Mouse (Mus musculus) myocyte (in vitro differentiated cells): ENCODE measurements around the gene Kdm6a. TPM values are rescaled to one million over a fixed set of nuclear protein-coding genes. Genes with fewer than 3 reads are reported as not detected.

Experiments
- H3K27me3 ChIP-seq: one replicate; pipeline ENCODE4 v1.6.1; 2011; ENCODE audit not compliant: control insufficient read depth, insufficient read depth, insufficient read length
- H3K36me3 ChIP-seq: one replicate; pipeline ENCODE4 v1.6.1; 2011; ENCODE audit not compliant: control insufficient read depth, insufficient read depth
- H3K4me2 ChIP-seq: one replicate; pipeline ENCODE4 v1.6.1; 2011; ENCODE audit warnings: low read depth, control low read depth
- H3K4me3 ChIP-seq: one replicate; pipeline ENCODE4 v1.5.1; 2011; ENCODE audit warnings: mild to moderate bottlenecking, control low read depth, moderate library complexity
- H3K79me2 ChIP-seq: one replicate; pipeline ENCODE4 v1.6.1; 2011; ENCODE audit not compliant: control insufficient read depth, insufficient read depth
- H3ac ChIP-seq: one replicate; pipeline ENCODE4 v1.6.1; 2011; ENCODE audit not compliant: control insufficient read depth, insufficient read length
- CEBPB ChIP-seq: IDR thresholded peaks from 2 replicates; pipeline ENCODE4 v1.6.1; 2011; ENCODE audit warnings: mild to moderate bottlenecking, moderate library complexity; ENCODE audit not compliant: poor library complexity, insufficient read depth, severe bottlenecking
- E2F4 ChIP-seq: IDR thresholded peaks from one replicate; pipeline ENCODE4 v1.6.1; 2011; ENCODE audit warnings: mild to moderate bottlenecking, control low read depth, moderate library complexity; ENCODE audit not compliant: insufficient read depth
- MAX ChIP-seq: IDR thresholded peaks from one replicate; pipeline ENCODE4 v1.6.1; 2011; ENCODE audit warnings: low read depth, mild to moderate bottlenecking, control low read depth
- MYOD1 ChIP-seq, 3 experiments: IDR thresholded peaks; one replicate each; pipeline ENCODE4 v1.6.1; 2011; ENCODE audit warnings: control low read depth in 2 of 3, low read depth in 2 of 3, mild to moderate bottlenecking in 2 of 3, moderate library complexity in 1 of 3; ENCODE audit not compliant: insufficient read length in 2 of 3, control insufficient read depth in 1 of 3
- MYOG ChIP-seq, 3 experiments: IDR thresholded peaks; one replicate each; pipeline ENCODE4 v1.6.1; 2011; ENCODE audit warnings: control low read depth in 2 of 3, low read depth in 2 of 3, mild to moderate bottlenecking in 2 of 3; ENCODE audit not compliant: insufficient read length in 2 of 3, control insufficient read depth in 1 of 3, insufficient read depth in 1 of 3
- POLR2A ChIP-seq: IDR thresholded peaks from one replicate; pipeline ENCODE4 v1.6.1; 2011; ENCODE audit warnings: low read depth, mild to moderate bottlenecking, control low read depth, moderate library complexity; ENCODE audit not compliant: insufficient read length
- POLR2AphosphoS2 ChIP-seq: IDR thresholded peaks from one replicate; pipeline ENCODE4 v1.6.1; 2011; ENCODE audit warnings: low read depth, control low read depth; ENCODE audit not compliant: insufficient read length
- REST ChIP-seq: IDR thresholded peaks from one replicate; pipeline ENCODE4 v1.6.1; 2011; ENCODE audit warnings: mild to moderate bottlenecking, control low read depth, moderate library complexity; ENCODE audit not compliant: insufficient read depth, insufficient read length
- SRF ChIP-seq: IDR thresholded peaks from one replicate; pipeline ENCODE4 v1.6.1; 2011; ENCODE audit warnings: low read depth; ENCODE audit not compliant: control insufficient read depth, insufficient read length
- TCF12 ChIP-seq: IDR thresholded peaks from one replicate; pipeline ENCODE4 v1.6.1; 2011; ENCODE audit warnings: mild to moderate bottlenecking, control low read depth; ENCODE audit not compliant: poor library complexity, insufficient read depth, severe bottlenecking
- TCF3 ChIP-seq: IDR thresholded peaks from one replicate; pipeline ENCODE4 v1.6.1; 2011; ENCODE audit warnings: low read depth, control low read depth; ENCODE audit not compliant: insufficient read length
- USF1 ChIP-seq: IDR thresholded peaks from one replicate; pipeline ENCODE4 v1.6.1; 2011; ENCODE audit warnings: low read depth, mild to moderate bottlenecking, control low read depth, moderate library complexity
- polyA plus RNA-seq: library from polyadenylated mRNA; unstranded; fragments of >200 nt; fragmentation: generic; extraction: Trizol; gene quantifications from one replicate; pipeline ENCODE4 v1.2.1, GENCODE M21; 2012; ENCODE audit warnings: missing spikeins

Gene Kdm6a
- polyA plus RNA-seq, 1 experiment, result 5.7 TPM

- no peak for TF ChIP-seq MYOG (IDR thresholded peaks at IDR 0.05; ENCODE audit: control insufficient read depth in 1 of 3, insufficient read depth in 1 of 3, insufficient read length in 2 of 3, low read depth in 2 of 3)
- TF ChIP-seq CEBPB, result no peak
- no peak for TF ChIP-seq TCF12
- TF ChIP-seq E2F4, result no peak
- TF ChIP-seq POLR2A, result no peak
- TF ChIP-seq SRF, result no peak
- no peak for TF ChIP-seq USF1
- TF ChIP-seq MAX, result no peak
- TF ChIP-seq MYOD1 (IDR thresholded peaks at IDR 0.05; ENCODE audit: control insufficient read depth in 1 of 3, insufficient read length in 2 of 3, low read depth in 2 of 3), result no peak
- TF ChIP-seq TCF3, result no peak
- TF ChIP-seq REST, result no peak
- TF ChIP-seq POLR2AphosphoS2, result no peak
- Histone ChIP-seq H3K79me2 (no peaks in the 10 kb centered on the region), H3K36me3 (peaks cover 10% of the 10 kb centered on the region), H3K27me3 (no peaks in the 10 kb centered on the region), H3K4me3 (no peak overlapping the region), H3K4me2 (no peak overlapping the region), H3ac (no peak overlapping the region)
Measured at GRCm38 (mm10) chrX:18280134-18280533, 117.8 kb downstream of the Kdm6a start.

Other genes starting within 250 kb of the Kdm6a start
- gene Dusp21, start 16.7 kb upstream of the Kdm6a start, polyA plus RNA-seq, result not detected